Mouse (Mus musculus): Measurements from ENCODE around the gene Arglu1.

The Arglu1 gene

DNA sequence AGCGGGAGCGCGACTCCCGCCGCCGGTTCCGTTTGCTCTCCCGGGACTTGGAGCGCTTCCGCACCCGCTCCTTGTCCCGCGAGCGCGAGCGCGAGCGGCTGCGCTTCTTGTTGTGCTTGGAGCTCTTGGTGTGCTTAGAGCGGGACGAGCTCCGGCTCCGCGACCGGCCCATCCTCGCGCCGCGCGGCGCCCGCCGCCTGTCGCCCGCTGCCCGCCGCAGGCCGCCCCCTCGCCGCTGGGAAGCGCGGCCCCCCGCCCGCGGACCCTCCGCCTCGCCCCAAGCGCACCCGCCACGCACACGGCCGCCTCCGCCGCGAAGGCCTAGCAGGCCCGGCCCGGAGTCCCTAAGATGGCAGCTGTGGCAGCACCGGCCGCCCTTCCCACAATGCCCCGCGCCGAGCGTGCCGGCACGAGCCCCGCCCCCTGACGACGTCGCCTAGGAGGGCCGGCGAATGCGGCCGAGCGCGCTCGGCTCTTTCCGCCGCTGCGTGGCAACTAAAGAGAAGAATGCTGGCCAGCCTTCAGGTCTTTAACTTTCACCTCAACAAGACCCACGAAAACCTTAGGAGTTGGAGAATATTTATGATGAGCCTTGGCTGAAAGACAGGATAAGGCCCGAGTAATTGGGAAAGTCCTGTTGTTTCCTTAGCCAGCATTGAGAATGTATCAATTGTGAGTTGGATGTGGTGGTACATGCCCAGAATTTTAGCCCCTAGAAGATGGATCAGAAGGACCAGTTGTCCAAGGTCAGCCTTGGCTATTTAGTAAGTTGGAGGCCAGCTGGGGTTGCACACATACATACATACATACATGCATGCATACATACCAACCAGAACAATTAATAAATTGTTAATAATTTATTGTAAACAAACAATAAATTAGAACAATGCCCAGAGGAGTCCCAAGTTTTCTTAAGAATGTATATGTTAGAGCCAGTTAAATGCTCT lies at the start of gene Arglu1:
Gene Arglu1 (minus strand): TSS at position 376 of the 947 bp plus-strand sequence.
- CTCF ChIA-PET, result no interaction called here

DNA sequence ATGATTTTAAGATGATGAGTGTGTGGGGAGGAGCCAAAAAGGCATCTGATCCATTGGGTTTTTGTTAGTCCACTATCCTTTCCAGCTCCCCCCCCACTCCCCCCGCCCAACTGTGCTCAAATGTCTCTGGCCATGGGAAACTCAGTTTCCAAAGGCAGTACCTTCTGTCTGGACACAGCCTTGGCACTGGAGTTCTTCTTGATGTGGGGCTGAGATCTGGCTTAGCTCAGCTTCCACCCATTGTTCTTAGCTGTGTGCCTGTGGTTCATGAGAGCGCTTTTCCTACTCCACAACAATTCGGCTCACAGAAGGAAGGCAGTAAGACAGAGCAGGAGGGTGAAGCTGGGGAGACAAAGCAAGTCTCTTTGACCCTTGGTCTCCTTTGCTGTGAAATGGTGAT lies 47.0 kb upstream of the Arglu1 start:
- CTCF ChIA-PET, result interaction anchor here (0.7 kb wide), 1 partner anchor 17 kb away, joined by 3 read pairs; no protein-coding TSS in a partner anchor

DNA sequence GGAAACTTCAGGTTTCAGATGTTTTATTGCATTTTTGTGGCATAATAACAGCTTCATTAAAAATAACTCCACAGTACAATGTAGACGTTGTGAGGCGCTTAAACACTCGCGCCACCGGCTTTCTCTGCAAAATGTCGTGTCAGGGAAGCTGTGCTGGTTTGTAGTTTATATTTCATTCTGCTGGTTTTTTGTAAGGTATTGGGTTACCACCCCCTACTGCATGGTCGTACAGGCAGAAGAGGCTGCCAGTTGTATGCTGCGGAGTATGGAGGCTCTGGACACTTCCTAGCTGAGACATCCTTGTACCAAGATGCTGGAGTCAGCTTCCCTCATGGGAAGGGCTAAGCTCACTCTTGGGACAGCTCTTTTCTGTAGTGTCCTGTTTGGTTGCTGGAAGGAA lies 46.5 kb upstream of the Arglu1 start:
- CTCF ChIA-PET, result interaction anchor here (0.7 kb wide), 1 partner anchor 17 kb away, joined by 3 read pairs; no protein-coding TSS in a partner anchor

DNA sequence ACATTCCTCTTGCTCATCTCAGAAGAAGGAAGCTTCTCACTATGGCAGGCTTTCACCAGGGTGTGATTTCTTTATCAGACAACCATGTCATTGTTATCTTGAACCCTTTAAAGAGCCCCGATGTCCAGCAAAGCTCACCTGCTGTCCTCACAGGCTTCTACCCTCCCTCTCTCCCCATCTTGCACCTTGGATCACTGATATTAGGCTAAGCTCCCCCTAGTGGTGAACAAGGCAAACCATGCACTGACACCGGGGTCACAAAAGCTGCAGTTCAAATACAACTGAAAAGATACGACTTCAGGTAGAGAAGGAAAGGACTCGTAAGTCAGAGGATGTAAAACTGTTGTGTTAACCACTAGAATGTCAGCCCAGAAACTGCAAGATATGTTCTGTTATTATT lies 43.5 kb upstream of the Arglu1 start:
- CTCF ChIA-PET, result interaction anchor here (0.7 kb wide), 1 partner anchor 259 kb away, joined by 3 read pairs; no protein-coding TSS in a partner anchor

DNA sequence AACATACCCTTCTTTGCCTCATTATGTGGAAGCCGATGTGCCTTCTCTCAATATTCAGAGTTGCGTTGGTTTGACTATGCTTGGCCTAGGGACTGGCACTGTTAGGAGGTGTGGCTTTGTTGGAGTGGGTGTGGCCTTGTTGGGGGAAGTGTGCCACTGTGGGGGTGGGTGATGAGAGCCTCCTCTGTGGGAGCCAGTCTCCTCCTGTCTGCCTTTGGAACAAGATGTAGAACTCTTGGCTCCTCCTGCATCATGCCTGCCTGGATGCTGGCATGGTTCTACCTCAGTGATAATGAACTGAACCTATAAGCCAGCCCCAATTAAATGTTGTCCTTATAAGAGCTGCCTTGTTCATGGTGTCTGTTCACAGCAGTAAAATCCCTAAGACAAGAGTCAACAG lies 38.3 kb upstream of the Arglu1 start:
- CTCF ChIA-PET, result interaction anchor here (0.5 kb wide), 1 partner anchor 922 kb away, joined by 12 read pairs; no protein-coding TSS in a partner anchor

DNA sequence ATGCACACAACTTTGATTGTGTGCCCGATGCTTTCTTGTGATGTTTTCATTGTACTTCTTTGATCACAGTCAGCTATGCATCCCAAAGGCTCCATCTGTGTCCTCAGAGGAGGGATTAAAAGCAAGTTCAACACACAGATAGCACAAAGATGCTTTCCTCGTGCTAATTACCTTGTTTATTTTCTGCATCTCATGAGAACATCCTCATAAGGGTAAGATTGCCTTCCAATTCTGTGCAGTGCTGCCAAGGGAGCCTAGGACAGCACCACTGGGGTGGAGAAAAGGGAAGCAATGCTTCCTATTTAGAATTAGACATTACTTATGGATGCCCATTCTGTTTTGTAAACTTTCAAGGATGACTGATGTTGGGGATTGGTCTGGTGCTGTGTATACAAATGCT lies 36.2 kb upstream of the Arglu1 start:
- CTCF ChIA-PET, result no interaction called here

DNA sequence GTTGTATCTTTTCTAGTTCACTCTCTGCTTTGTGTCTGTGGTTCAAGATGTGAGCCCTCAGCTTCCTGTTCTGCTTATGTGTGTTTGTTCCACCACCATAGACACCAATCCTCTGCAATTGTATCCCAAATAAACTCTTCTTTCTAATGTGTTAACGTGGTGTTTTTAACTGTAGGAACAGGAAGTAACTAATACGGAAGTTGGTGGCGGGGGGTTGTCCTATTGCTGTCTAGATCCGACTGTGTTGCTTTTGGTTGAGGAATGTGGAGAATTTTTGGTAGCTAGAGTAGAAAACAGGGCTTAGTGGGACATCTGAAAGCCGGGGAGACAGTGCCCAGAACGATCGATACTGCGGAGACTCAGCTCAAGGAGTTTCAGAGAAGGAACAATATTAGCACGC lies 14.5 kb upstream of the Arglu1 start:
- CTCF ChIA-PET, result no interaction called here

DNA sequence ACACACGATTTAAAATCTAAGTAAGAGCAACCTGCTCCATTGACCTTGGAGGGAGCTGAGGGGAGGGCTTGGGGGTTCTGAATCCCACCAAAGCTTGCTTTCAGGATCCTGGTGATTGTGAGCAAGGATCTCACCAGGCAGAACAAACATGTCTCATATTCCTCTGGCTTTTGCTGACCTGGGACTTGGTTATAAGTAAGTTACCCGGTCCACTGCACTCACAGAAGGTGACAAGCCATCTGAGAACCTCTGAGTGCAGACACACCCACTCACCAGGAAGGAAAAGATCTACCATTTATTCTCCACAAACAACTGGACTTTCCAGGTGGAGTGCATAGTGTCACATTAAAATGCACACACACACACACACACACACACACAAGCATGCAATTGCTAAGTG lies 13.3 kb upstream of the Arglu1 start:
- CTCF ChIA-PET, result no interaction called here

DNA sequence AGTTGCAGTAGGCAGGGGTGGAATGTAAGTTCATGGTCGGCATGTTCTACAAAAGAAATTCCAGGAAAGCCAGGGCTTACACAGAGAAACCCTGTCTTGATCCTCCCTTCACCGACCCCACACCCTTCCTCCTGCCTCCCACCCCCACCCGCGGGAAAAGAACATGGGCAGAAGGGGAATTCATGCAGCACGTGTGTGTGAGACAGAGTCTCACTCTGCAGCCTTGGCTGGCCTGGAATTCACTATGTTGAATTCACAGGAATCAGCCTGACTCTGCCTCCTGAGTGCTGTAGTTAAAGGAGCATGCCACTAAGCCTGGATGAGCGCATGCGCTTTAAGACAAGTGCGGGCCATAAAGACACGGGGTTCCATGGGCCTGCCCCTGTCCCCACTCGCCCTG lies 10.5 kb upstream of the Arglu1 start:
- CTCF ChIA-PET, result no interaction called here

DNA sequence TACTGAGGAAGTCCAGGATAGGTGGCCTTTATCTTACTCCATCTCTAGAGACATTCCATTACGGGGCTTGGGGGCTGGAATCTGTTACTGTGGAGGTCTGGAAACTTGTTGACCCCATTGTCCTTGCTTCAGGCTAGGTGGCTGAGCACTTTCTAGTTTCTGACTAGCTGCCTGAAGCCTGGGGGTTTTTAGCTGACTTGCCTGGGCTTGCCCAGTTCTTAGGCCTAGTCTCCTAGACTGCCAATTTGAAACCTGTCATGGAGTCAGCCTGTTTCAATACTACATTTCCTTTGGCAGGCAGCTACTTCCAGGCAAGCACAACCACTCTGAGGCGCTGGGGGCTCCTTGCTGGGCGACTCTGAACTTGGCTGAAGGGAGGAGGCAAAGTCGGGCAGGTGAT lies 9.9 kb upstream of the Arglu1 start:
- CTCF ChIA-PET, result no interaction called here

DNA sequence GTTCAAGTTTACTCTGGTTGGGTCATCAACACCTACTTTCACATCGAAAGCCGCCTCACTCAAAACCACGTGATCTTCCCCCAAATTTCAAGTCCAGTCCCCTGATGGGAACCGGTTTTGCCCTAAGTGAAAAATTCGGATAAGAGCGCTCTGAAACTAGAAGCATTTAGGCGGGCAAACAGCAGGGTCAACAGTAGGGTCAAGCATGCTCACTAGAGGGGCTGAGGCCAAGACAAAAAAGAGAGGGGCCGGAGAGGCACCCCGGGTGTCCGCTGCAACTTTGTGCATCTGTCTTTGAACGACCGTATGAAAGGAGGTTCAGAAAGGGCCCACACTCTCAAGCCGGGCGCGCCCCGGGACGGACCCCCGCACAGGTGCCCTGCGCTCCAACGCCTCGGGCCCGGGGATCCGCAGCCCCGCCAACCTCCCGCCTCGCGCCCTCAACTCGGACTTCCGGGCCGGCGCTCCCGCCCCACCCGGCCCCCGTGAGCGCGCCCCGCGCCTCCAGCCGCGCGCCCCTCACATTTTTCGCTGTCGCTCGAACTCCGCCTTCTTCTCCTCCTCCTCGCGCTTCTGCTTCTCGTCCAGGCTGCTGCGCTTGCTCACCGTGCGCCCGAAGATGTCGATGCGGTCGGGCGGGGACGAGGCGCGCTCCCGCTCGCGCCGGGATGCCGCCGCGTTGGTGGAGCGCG lies 721 bp downstream of the Arglu1 start:
- CTCF ChIA-PET, result no interaction called here

DNA sequence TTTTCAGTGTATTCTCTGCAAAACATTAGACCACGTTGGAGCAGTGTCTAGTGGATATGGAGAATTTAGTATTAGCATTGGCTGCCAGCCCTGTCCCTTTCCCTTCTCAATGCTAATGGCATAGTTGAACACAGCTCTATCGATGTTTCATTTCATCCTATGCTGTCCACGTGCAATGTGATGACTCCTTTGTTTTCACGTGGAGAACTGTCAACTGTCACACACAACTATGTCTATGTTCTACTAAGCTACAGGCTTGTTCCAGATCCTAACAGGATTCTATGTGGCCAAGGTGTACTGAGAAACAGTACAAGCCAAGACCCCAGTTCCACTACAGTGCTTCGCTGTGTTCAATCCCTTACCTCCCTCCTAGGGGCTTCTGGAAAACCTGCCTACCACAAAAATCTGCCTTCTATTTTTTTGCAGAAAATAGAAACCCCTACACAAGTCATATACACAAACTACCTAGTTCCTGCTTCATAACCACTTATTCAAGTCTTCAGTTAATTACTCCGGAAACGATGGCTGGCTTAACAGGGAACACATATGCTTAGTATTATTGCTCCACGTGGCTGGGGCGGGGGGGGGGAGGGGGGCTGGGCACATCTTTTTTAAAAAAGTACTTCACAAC lies 1.4 kb downstream of the Arglu1 start:
- CTCF ChIA-PET, result no interaction called here

DNA sequence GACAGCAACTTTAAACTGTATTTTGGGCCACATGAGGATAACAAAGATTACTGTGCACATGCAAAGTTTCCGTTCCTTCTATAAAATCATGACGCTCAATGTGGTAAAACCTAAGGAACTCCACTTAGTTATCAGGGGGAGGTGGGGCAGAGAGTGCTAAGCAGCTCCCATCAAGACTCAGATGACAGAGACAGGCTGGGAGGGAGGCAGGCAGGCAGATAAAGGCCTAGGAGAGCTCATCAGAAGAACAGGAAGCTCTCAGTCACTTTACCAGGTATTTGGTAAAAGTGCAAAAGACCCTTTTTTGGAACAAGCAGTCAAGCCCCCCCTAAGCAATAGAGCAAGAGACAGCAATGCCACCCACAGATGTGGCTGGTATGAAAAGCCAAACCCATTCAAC lies 4.8 kb downstream of the Arglu1 start:
- CTCF ChIA-PET, result no interaction called here

DNA sequence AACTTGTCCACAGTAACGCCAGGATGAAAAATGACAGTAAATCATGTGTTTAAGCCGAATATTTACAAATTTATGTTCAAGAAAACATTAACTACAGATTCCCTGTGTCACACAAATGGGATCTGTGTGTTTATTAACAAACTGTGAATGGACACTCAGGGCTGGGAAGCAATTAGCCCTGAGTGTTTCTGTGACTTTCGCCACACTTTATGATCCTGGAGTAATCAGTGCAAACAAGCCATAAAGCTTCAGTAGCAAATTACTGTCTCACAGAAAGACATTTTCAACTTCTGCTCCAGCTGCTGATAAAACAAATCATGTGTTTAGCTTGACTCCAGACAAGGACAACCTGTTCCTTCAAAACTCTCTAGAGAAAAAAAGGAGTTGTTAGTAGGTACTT lies 7.6 kb downstream of the Arglu1 start:
- CTCF ChIA-PET, result no interaction called here

DNA sequence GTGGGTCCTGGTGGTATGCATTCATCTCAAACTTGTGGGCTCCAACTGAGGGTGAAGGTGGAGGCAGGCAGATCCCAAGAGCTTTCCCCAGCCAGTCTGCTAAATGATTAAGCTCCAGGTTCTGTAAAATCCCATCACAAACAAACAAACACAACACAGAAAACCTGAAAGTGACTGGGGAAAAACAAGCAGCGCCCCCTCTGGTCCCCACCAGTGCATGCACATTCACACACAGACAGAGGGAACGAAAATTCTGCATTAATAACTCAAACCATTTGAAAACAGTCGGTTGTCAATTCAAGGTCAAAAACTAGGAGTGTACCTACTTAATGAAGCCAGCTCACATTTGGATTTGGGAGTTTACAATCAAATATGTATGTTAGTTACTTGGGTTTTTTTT lies 12.1 kb downstream of the Arglu1 start:
- CTCF ChIA-PET, result no interaction called here

DNA sequence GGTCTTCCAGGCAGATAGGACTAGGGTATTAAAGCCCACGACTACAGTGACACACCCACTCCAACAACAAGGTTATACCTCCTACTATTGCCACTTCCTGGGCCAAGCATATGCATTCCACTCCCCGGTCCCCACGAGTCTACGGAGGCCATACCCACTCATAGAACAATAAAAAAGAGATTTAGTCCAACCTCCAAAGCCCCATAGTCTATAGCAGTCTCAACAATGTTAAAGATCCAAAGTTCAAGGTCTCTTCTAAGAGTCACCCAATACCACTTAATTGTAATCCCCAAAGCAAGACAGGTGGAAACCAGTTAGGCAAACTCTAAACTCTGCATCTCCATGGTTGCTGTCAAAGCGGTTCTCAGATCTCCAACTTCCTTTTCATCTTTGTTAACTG lies 15.5 kb downstream of the Arglu1 start:
- CTCF ChIA-PET, result no interaction called here

DNA sequence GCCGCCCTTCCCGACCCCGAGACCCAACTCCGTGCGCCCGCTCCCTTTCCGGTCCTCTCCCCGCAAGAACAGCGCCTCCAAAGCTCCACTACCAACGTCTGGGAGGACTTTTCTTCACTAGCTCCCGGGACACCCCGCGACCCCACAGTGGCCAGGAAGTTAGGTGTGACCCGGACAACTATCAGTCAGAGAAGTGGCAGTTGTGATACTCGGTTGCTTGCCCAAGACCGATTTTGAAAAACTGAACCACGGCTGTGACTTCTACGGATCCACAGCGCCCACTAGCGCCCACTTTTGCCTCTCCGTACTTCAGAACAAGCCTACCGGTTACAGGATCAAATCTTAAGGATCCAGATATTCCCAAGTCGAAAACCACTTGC lies 28.6 kb downstream of the Arglu1 start:
- CTCF ChIA-PET, result no interaction called here

DNA sequence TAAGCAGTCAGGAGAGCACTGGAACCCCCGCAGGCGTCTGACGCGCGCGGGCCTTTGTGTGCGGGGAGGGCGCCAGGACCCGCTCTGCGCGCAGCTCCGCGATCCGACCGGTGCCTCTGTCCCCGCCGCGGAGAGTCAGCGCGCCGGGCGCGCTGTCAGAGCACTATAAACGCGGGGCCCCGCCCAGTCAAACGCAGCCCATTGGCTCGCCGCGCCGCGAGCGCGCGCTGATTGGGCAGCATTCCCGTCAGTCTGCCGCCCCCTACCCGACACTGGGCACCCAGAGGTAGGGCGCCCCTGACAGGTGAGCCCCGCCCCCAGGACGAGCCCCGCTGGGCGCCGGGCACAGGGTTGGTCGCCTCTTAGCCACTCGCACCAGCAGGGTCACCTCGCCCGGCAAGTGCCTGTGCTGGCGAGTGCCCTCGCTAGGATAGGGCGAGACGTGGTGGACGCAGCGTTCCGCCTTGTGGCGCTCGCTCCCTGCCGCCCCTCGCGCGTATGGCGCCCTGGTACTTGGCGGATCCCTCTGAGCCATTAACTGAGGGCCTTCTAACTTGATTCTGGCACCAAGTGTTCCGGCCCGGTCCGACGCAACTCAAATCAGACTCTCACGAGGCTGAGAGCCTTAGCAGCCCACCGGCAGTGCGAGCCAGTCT lies 29.1 kb downstream of the Arglu1 start, which contains the start of gene Efnb2:
Gene Efnb2 (minus strand): TSS at position 140 of the 656 bp plus-strand sequence.
- CTCF ChIA-PET, result no interaction called here

DNA sequence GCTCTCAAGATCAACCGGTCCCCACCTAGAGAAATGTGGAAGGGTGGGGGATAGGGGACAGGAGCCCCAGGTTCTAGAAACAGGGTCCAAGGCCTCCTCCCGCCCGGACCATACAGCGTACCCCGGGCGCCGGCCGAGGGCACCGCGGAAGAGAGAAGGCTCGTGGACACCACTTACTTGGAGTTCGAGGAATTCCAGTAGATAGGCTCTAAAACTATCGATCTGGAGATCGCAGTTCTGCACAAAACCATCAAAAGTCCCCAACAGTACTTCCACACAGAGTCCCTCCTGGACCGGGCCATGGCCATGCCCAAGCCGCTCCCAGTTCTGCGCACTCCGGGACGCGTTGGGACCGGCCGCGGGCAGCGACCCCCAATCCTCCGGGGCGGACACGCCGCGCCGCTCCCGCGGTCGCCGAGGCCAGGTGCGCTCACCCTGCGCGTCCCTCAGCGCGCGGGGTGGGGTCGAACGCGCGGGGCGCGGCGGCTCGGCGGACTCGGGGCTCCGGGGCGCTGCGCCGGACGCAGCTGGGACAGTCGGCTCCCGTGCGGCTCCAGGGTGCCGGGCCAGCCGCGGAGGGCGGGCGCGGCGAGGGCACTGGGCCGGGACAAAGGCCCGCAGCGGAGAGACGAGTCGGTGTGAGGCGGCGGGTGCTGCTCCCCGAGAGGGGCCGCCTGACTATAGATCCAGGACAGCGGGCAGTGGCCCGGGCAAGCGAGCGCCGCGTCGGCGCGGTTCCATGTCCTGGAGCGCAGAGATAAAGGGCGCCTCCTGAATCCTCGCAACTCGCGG lies 29.8 kb downstream of the Arglu1 start:
- CTCF ChIA-PET, result no interaction called here

DNA sequence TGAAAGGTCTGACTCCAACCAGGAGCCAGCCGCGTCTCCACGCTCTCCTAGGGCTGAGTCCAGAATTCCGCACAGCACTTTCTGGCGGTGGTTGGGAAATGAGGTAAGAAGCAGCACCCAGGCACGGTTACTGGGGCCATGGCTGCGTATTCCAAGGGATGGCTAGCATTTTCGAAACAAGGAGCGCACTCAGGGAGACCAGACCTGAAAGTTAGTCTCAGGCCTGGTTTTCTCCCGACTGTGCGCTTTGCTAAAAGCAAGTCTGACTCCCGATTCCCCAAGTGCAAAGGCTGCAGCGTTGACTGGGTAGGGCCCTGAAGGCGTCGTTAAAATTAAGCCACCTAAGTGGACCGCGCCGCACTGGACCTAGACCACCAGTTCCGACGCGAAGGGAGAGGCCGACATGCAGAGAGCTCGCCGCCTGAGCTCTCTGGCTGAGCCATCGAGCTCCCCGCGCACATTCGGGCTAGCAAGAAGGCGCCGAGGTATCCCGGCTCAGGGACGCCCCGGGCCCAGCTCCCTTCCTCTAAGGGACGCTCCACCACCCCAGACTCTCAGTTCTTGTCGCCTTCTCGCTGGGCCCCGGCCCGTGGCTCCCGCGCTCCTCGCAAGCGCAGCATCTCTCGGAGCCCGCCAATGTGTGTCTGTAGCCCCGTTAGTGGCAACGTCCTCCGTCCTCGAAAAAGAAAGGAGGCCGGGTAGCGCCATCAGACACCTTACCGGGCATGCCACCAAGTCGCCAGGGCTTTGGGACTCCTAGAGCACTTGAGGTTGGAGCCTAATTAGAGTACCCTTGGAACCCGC lies 30.6 kb downstream of the Arglu1 start:
- CTCF ChIA-PET, result no interaction called here
